Mouse (Mus musculus): ENCODE measurements around the gene Olfr1411.
A peak's percentile ranks its signal among the peaks of the same experiment; 100 is the strongest.

Gene Olfr1411

GRCm38 (mm10) chr1:92640393-92640792 lies 46.2 kb downstream of the Olfr1411 start:
- DNase-seq: no peak

GRCm38 (mm10) chr1:92641514-92642272 lies 47.5 kb downstream of the Olfr1411 start, which contains the start of gene Cops9:
Cops9 (minus strand) TSS chr1:92641985.
- peak; percentile 91 for DNase-seq

GRCm38 (mm10) chr1:92643691-92644090 lies 49.5 kb downstream of the Olfr1411 start:
- DNase-seq: no peak

- DNase-seq: no peak
These were observed 50.7 kb downstream of the Olfr1411 start for GRCm38 (mm10) chr1:92644916-92645315.

GRCm38 (mm10) chr1:92646111-92646510 lies 51.9 kb downstream of the Olfr1411 start:
- DNase-seq: no peak

GRCm38 (mm10) chr1:92646601-92647000 lies 52.4 kb downstream of the Olfr1411 start:
- DNase-seq: no peak

- no peak for DNase-seq
These were observed 52.8 kb downstream of the Olfr1411 start for GRCm38 (mm10) chr1:92647026-92647425.
